In the genomic region with DNA sequence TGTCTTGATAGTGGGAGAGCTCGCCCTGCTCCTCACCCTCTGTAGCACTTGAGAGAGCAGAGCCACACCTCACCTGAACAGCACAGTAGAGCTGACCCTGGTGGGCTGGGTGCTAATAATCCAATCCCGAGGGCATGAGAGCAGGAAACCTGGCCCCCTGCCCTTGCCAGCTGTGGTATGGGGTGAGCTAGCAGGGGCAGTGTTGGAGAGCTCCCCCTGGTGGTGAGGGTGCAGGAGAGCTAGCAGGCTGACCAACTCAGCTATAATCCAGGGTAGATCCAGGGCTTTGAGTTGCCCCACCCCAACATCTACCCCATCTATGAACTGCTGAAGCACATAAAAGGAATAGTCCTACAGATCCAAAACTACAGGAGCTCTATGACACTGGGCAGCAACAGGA, we compare ENCODE assay signal across 10 mouse cellular contexts.
A peak's percentile ranks its signal among the peaks of the same experiment; 100 is the strongest.
DNase-seq lines count a peak whose midpoint lies in the region; ATAC-seq lines count a peak whose summit lies in the region.
"Had no signal": no experiment of that assay in that cellular context is flagged by ENCODE, and none has a peak within 500 bp of the region (broad histone marks: within the 10 kb centered on the region; RNA-seq: fewer than 3 reads in every experiment).

No protein-coding gene starts in this region.

- no peak overlapping the region for H3K4me3 ChIP-seq in forebrain, embryonic 16.5 days (replicated peaks; ENCODE audit: low read length)
- H3K4me3 ChIP-seq: lung, embryonic 15.5 days had no signal

- no peaks in the 10 kb centered on the region for H3K9me3 ChIP-seq in forebrain, embryonic 16.5 days (ENCODE audit: control insufficient read depth, low read length)
- H3K9me3 ChIP-seq: lung, embryonic 15.5 days had no signal

- 86% methylated on average over 2 of the region's 2 CpGs for WGBS in forebrain, embryonic 16.5 days

- H3K4me2 ChIP-seq in forebrain, embryonic 16.5 days (ENCODE audit: low read length): no peak overlapping the region
- H3K4me2 ChIP-seq: lung, embryonic 15.5 days had no signal

- H3K4me1 ChIP-seq in forebrain, embryonic 16.5 days (replicated peaks; ENCODE audit: control insufficient read depth, insufficient read depth, low read length): no peaks in the 10 kb centered on the region

- peak; percentile 42 to 55 for DNase-seq in cerebellum, postnatal 10 days
- DNase-seq in cerebellum, postnatal 4 days (ENCODE audit: low spot score in 2 of 2): no peak
- DNase-seq in urinary bladder, adult 2 months (ENCODE audit: low spot score): peak; percentile 45
- no peak for DNase-seq in urinary bladder, postnatal 10 days (ENCODE audit: low spot score)
- DNase-seq in kidney, postnatal 4 days: peak; percentile 40 to 51
- DNase-seq in spleen, postnatal 4 days (ENCODE audit: low spot score in 2 of 2): peak; percentile 22 to 79
- no peak for DNase-seq in frontal cortex, postnatal 36 days (ENCODE audit: low spot score in 2 of 2)

- no peak overlapping the region for H3K9ac ChIP-seq in forebrain, embryonic 16.5 days (replicated peaks; ENCODE audit: low read depth, low read length)
- H3K9ac ChIP-seq: lung, embryonic 15.5 days had no signal

- H3K36me3 ChIP-seq in forebrain, embryonic 16.5 days (ENCODE audit: control insufficient read depth, insufficient read depth): no peaks in the 10 kb centered on the region
- H3K36me3 ChIP-seq: G1E; lung, embryonic 15.5 days had no signal

- no peaks in the 10 kb centered on the region for H3K27me3 ChIP-seq in forebrain, embryonic 16.5 days (replicated peaks; ENCODE audit: control insufficient read depth, insufficient read depth, low read length)
- H3K27me3 ChIP-seq: lung, embryonic 15.5 days had no signal

- no peak overlapping the region for H3K27ac ChIP-seq in forebrain, embryonic 16.5 days (ENCODE audit: low read length)
- H3K27ac ChIP-seq: lung, embryonic 15.5 days had no signal

- no peak for ATAC-seq in forebrain, embryonic 16.5 days

Comparison
In these comparisons a context has a peak if more than half of its experiments do, and no peak if none do; other contexts are left out.
1. DNase-seq: peak in cerebellum, postnatal 10 days (2 of 2), urinary bladder, adult 2 months (single experiment), kidney, postnatal 4 days (2 of 2) and spleen, postnatal 4 days (2 of 2); none in cerebellum, postnatal 4 days (0 of 2), urinary bladder, postnatal 10 days (single experiment) and frontal cortex, postnatal 36 days (0 of 2).